Mouse (Mus musculus) forebrain, embryonic 15.5 days (tissue): ENCODE data around the gene Yy1. TPM values are rescaled to one million over a fixed set of nuclear protein-coding genes. Genes with fewer than 3 reads are reported as not detected.

ENCODE experiments used
- ATAC-seq: fragments of 200-750 bp; cut with Nextera tagmentation; replicated peaks from 2 replicates; pipeline ENCODE4 v1.8.0; 2017; ENCODE audit warnings: mild to moderate bottlenecking, moderate TSS enrichment, moderate library complexity
- H3K27ac ChIP-seq: fragments of 300-500 bp; sonication (generic); replicated peaks from 2 replicates; pipeline ENCODE4 v1.5.1; 2015; ENCODE audit warnings: mild to moderate bottlenecking, inconsistent platforms
- H3K27me3 ChIP-seq: fragments of 300-500 bp; sonication (generic); 2 replicates; pipeline ENCODE4 v1.6.1; 2015; ENCODE audit warnings: inconsistent platforms
- H3K36me3 ChIP-seq: fragments of 300-500 bp; sonication (generic); 2 replicates; pipeline ENCODE4 v1.6.1; 2015; ENCODE audit warnings: mild to moderate bottlenecking, inconsistent platforms
- H3K4me1 ChIP-seq: fragments of 300-500 bp; sonication (generic); 2 replicates; pipeline ENCODE4 v1.6.1; 2015; ENCODE audit warnings: inconsistent platforms
- H3K4me2 ChIP-seq: fragments of 300-500 bp; sonication (generic); replicated peaks from 2 replicates; pipeline ENCODE4 v1.6.1; 2015; ENCODE audit warnings: mild to moderate bottlenecking, inconsistent platforms
- H3K4me3 ChIP-seq: fragments of 300-500 bp; sonication (generic); 2 replicates; pipeline ENCODE4 v1.5.1; 2015; ENCODE audit warnings: mild to moderate bottlenecking, inconsistent platforms
- H3K9ac ChIP-seq: fragments of 300-500 bp; sonication (generic); replicated peaks from 2 replicates; pipeline ENCODE4 v1.6.1; 2015; ENCODE audit warnings: mild to moderate bottlenecking, inconsistent platforms
- H3K9me3 ChIP-seq: fragments of 300-500 bp; sonication (generic); 2 replicates; pipeline ENCODE4 v1.6.1; 2016; ENCODE audit warnings: inconsistent platforms
- WGBS: fragments of 180-500 bp; shearing (Covaris S2); methylation state at CpG from one replicate; pipeline ENCODE4 v1.1.7; 2015; ENCODE audit warnings: mixed read lengths; 5-methylcytosine and 5-hydroxymethylcytosine counted together
- polyA plus RNA-seq: library from polyadenylated mRNA; unstranded; fragments of >200 nt; fragmentation: Nextera tagmentation; extraction: Ambion mirVana; gene quantifications from 2 replicates; pipeline ENCODE4 v1.2.1, GENCODE M21; 2015

Yy1 gene
- polyA plus RNA-seq, 1 experiment from 2014 or later, result 17.2 TPM

- Histone ChIP-seq H3K9ac (no peak overlapping the region), H3K4me3 (no peak overlapping the region), H3K4me2 (no peak overlapping the region), H3K27ac (no peak overlapping the region), H3K36me3 (peaks cover 17% of the 10 kb centered on the region), H3K27me3 (no peaks in the 10 kb centered on the region), H3K9me3 (no peaks in the 10 kb centered on the region), H3K4me1 (peaks cover 11% of the 10 kb centered on the region)
- WGBS, result 81% methylated on average over 6 of the region's 6 CpGs
- no peak for ATAC-seq
These were observed 19.7 kb downstream of the Yy1 start for GRCm38 (mm10) chr12:108812463-108812862.

GRCm38 (mm10) chr12:108814470-108814869, 21.7 kb downstream of the Yy1 start:
- WGBS, result 92% methylated on average over 6 of the region's 6 CpGs

GRCm38 (mm10) chr12:108816569-108816968, 23.8 kb downstream of the Yy1 start:
- Histone ChIP-seq H3K9me3 (no peaks in the 10 kb centered on the region), H3K36me3 (peaks cover 19% of the 10 kb centered on the region), H3K9ac (no peak overlapping the region), H3K4me1 (peaks cover 7% of the 10 kb centered on the region), H3K27me3 (no peaks in the 10 kb centered on the region), H3K4me3 (no peak overlapping the region), H3K27ac (no peak overlapping the region), H3K4me2 (no peak overlapping the region)
- ATAC-seq, result no peak
- 88% methylated on average over 11 of the region's 11 CpGs for WGBS

More at GRCm38 (mm10) chr12:108814470-108814869, 21.7 kb downstream of the Yy1 start:
- no peaks in the 10 kb centered on the region for H3K27me3 ChIP-seq
- no peak overlapping the region for H3K9ac ChIP-seq
- H3K27ac ChIP-seq, result no peak overlapping the region
- H3K4me1 ChIP-seq, result peaks cover 11% of the 10 kb centered on the region
- H3K4me3 ChIP-seq, result no peak overlapping the region
- H3K4me2 ChIP-seq, result no peak overlapping the region
- H3K36me3 ChIP-seq, result peaks cover 19% of the 10 kb centered on the region
- no peak for ATAC-seq
- no peaks in the 10 kb centered on the region for H3K9me3 ChIP-seq

GRCm38 (mm10) chr12:108820461-108820860, 27.7 kb downstream of the Yy1 start:
- Histone ChIP-seq H3K9me3 (no peaks in the 10 kb centered on the region), H3K4me3 (no peak overlapping the region), H3K4me2 (no peak overlapping the region), H3K27me3 (no peaks in the 10 kb centered on the region), H3K27ac (no peak overlapping the region), H3K4me1 (no peaks in the 10 kb centered on the region), H3K36me3 (peaks cover 7% of the 10 kb centered on the region; the same call in 1 of the 2 replicates), H3K9ac (no peak overlapping the region)
- 89% methylated on average over 4 of the region's 4 CpGs for WGBS
- no peak for ATAC-seq

GRCm38 (mm10) chr12:108823036-108823435, 30.3 kb downstream of the Yy1 start:
- Histone ChIP-seq H3K4me3 (no peak overlapping the region), H3K27ac (no peak overlapping the region), H3K9me3 (no peaks in the 10 kb centered on the region), H3K9ac (no peak overlapping the region), H3K27me3 (no peaks in the 10 kb centered on the region), H3K4me2 (no peak overlapping the region), H3K4me1 (no peaks in the 10 kb centered on the region), H3K36me3 (peaks cover 8% of the 10 kb centered on the region)
- no peak for ATAC-seq
- WGBS, result 69% methylated on average over 8 of the region's 8 CpGs

- H3K4me1 ChIP-seq, result no peaks in the 10 kb centered on the region
- no peak overlapping the region for H3K4me3 ChIP-seq
- H3K9me3 ChIP-seq, result no peaks in the 10 kb centered on the region
- no peak for ATAC-seq
- H3K4me2 ChIP-seq, result no peak overlapping the region
- peaks cover 8% of the 10 kb centered on the region for H3K36me3 ChIP-seq
- no peak overlapping the region for H3K9ac ChIP-seq
- H3K27ac ChIP-seq, result no peak overlapping the region
- WGBS, result 92% methylated on average over 15 of the region's 15 CpGs
- no peaks in the 10 kb centered on the region for H3K27me3 ChIP-seq
These were observed 31.6 kb downstream of the Yy1 start for GRCm38 (mm10) chr12:108824225-108824874.

- no peak overlapping the region for H3K4me2 ChIP-seq
- H3K4me3 ChIP-seq, result no peak overlapping the region
- WGBS, result 85% methylated on average over 13 of the region's 13 CpGs
- H3K36me3 ChIP-seq, result peaks cover 8% of the 10 kb centered on the region
- ATAC-seq, result no peak
- H3K27me3 ChIP-seq, result no peaks in the 10 kb centered on the region
- no peak overlapping the region for H3K9ac ChIP-seq
- no peaks in the 10 kb centered on the region for H3K9me3 ChIP-seq
- no peak overlapping the region for H3K27ac ChIP-seq
- H3K4me1 ChIP-seq, result peaks cover 3% of the 10 kb centered on the region; the same call in 1 of the 2 replicates
These were observed 32.9 kb downstream of the Yy1 start for GRCm38 (mm10) chr12:108825561-108826224.

GRCm38 (mm10) chr12:108826282-108826957, 33.6 kb downstream of the Yy1 start:
- Histone ChIP-seq H3K4me3 (no peak overlapping the region), H3K4me2 (no peak overlapping the region), H3K9me3 (no peaks in the 10 kb centered on the region), H3K36me3 (peaks cover 8% of the 10 kb centered on the region), H3K27me3 (no peaks in the 10 kb centered on the region), H3K9ac (no peak overlapping the region), H3K4me1 (peaks cover 3% of the 10 kb centered on the region; the same call in 1 of the 2 replicates), H3K27ac (no peak overlapping the region)
- ATAC-seq, result no peak
- WGBS, result 93% methylated on average over 19 of the region's 19 CpGs

- ATAC-seq, result no peak
- 92% methylated on average over 28 of the region's 28 CpGs for WGBS
- no peak overlapping the region for H3K4me2 ChIP-seq
These were observed 34.3 kb downstream of the Yy1 start for GRCm38 (mm10) chr12:108826958-108827535.

GRCm38 (mm10) chr12:108827641-108828040, 34.9 kb downstream of the Yy1 start:
- 97% methylated on average over 6 of the region's 6 CpGs for WGBS
- H3K36me3 ChIP-seq, result peaks cover 8% of the 10 kb centered on the region
- no peaks in the 10 kb centered on the region for H3K27me3 ChIP-seq
- H3K4me2 ChIP-seq, result no peak overlapping the region
- no peak overlapping the region for H3K4me3 ChIP-seq
- ATAC-seq, result no peak
- H3K4me1 ChIP-seq, result peaks cover 10% of the 10 kb centered on the region; the same call in 1 of the 2 replicates
- H3K9ac ChIP-seq, result no peak overlapping the region
- no peaks in the 10 kb centered on the region for H3K9me3 ChIP-seq
- no peak overlapping the region for H3K27ac ChIP-seq

More at GRCm38 (mm10) chr12:108826958-108827535, 34.3 kb downstream of the Yy1 start:
- Histone ChIP-seq H3K36me3 (peaks cover 8% of the 10 kb centered on the region), H3K27me3 (no peaks in the 10 kb centered on the region), H3K9me3 (no peaks in the 10 kb centered on the region), H3K27ac (no peak overlapping the region), H3K4me3 (no peak overlapping the region), H3K9ac (no peak overlapping the region), H3K4me1 (peaks cover 5% of the 10 kb centered on the region; the same call in 1 of the 2 replicates)

GRCm38 (mm10) chr12:108829636-108830035, 36.9 kb downstream of the Yy1 start:
- Histone ChIP-seq H3K9me3 (no peaks in the 10 kb centered on the region), H3K4me1 (peaks cover 29% of the 10 kb centered on the region), H3K9ac (no peak overlapping the region), H3K4me2 (no peak overlapping the region), H3K27me3 (no peaks in the 10 kb centered on the region), H3K4me3 (no peak overlapping the region), H3K27ac (no peak overlapping the region), H3K36me3 (peaks cover 8% of the 10 kb centered on the region)
- WGBS, result 68% methylated on average over 5 of the region's 5 CpGs
- no peak for ATAC-seq

- Histone ChIP-seq H3K9ac (no peak overlapping the region), H3K4me1 (peaks cover 35% of the 10 kb centered on the region), H3K36me3 (peaks cover 8% of the 10 kb centered on the region), H3K27ac (no peak overlapping the region), H3K9me3 (no peaks in the 10 kb centered on the region), H3K4me2 (no peak overlapping the region), H3K4me3 (no peak overlapping the region), H3K27me3 (no peaks in the 10 kb centered on the region)
- ATAC-seq, result no peak
- WGBS, result 83% methylated on average over 6 of the region's 6 CpGs
These were observed 37.6 kb downstream of the Yy1 start for GRCm38 (mm10) chr12:108830358-108830757.
